Mouse (Mus musculus) C2C12 (cell line): Measurements from ENCODE around the gene Tvp23b. TPM values are rescaled to one million over a fixed set of nuclear protein-coding genes. Genes with fewer than 3 reads are reported as not detected.

ENCODE experiments used
- H3K27me3 ChIP-seq: one replicate; pipeline ENCODE4 v1.6.1; 2011; ENCODE audit not compliant: control insufficient read depth, insufficient read depth, insufficient read length
- H3K36me3 ChIP-seq: one replicate; pipeline ENCODE4 v1.6.1; 2011; ENCODE audit not compliant: control insufficient read depth, insufficient read depth
- H3K4me3 ChIP-seq: one replicate; pipeline ENCODE4 v1.5.1; 2011; ENCODE audit warnings: mild to moderate bottlenecking, control low read depth; ENCODE audit not compliant: poor library complexity, insufficient read depth, severe bottlenecking
- H3K79me2 ChIP-seq: one replicate; pipeline ENCODE4 v1.6.1; 2011; ENCODE audit not compliant: control insufficient read depth, insufficient read depth
- H3K79me3 ChIP-seq: one replicate; pipeline ENCODE4 v1.6.1; 2011; ENCODE audit warnings: low read depth, control low read depth
- H3ac ChIP-seq: one replicate; pipeline ENCODE3; 2011; ENCODE audit warnings: low read depth; ENCODE audit not compliant: control insufficient read depth, insufficient read length
- CEBPB ChIP-seq: IDR thresholded peaks from one replicate; pipeline ENCODE4 v1.6.1; 2011; ENCODE audit warnings: low read depth, mild to moderate bottlenecking, control low read depth, moderate library complexity
- CTCF ChIP-seq: IDR thresholded peaks from one replicate; pipeline ENCODE4 v1.5.1; 2011; ENCODE audit not compliant: control insufficient read depth, insufficient read depth, insufficient read length
- FOSL1 ChIP-seq: IDR thresholded peaks from one replicate; pipeline ENCODE4 v1.8.0; 2011; ENCODE audit warnings: mild to moderate bottlenecking, low read length; ENCODE audit not compliant: poor library complexity, insufficient read depth, severe bottlenecking
- MAX ChIP-seq: IDR thresholded peaks from one replicate; pipeline ENCODE4 v1.6.1; 2011; ENCODE audit warnings: mild to moderate bottlenecking, control low read depth
- MYOD1 ChIP-seq: IDR thresholded peaks from one replicate; pipeline ENCODE4 v1.6.1; 2011; ENCODE audit warnings: low read depth; ENCODE audit not compliant: control insufficient read depth, insufficient read length
- MYOG ChIP-seq: IDR thresholded peaks from one replicate; pipeline ENCODE4 v1.6.1; 2011; ENCODE audit not compliant: control insufficient read depth, insufficient read length; ENCODE audit errors: extremely low read depth
- USF1 ChIP-seq: IDR thresholded peaks from one replicate; pipeline ENCODE4 v1.6.1; 2011; ENCODE audit warnings: low read depth, mild to moderate bottlenecking, control low read depth, moderate library complexity
- polyA plus RNA-seq: library from polyadenylated mRNA; unstranded; fragments of >200 nt; fragmentation: generic; extraction: Trizol; gene quantifications from one replicate; pipeline ENCODE4 v1.2.1, GENCODE M21; 2012; ENCODE audit warnings: missing spikeins

Gene Tvp23b
- polyA plus RNA-seq, 1 experiment: 13.7 TPM

DNA sequence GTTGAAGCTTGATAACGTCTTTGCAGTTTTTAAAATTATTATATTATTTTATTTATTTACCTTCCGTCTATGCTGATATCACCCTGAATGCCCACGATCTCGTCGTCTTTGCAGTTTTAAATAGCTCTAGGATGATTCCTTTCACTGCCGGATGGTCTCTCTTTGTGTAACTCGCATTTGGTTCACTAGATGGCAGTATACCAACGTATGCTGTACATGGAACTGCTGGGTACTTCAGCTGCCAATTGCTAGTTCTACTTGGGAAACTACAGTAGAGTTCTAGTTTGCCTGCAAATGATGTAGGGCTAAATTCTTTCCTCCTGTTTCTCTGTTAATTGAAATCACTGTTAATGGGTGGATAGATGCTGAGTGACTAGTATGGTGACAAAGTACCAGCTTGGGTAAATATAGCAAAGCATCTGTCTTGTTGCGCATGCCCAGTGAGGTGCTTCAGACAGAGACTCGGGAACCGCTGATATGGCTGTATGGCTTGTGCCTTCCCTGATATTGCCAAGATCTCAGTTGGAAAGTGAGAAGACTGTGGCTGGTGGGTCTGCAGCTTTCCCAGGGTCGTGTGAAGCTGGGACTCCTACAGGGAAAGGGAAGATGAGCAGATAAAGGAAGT lies 22.6 kb downstream of the Tvp23b start:
- TF ChIP-seq MYOG (no peak), CTCF (peak; percentile 54)
- Histone ChIP-seq H3ac (no peak overlapping the region), H3K36me3 (no peaks in the 10 kb centered on the region), H3K79me2 (no peaks in the 10 kb centered on the region), H3K4me3 (no peak overlapping the region), H3K79me3 (no peaks in the 10 kb centered on the region), H3K27me3 (no peaks in the 10 kb centered on the region)

GRCm38 (mm10) chr11:62903871-62904495 lies 24.7 kb downstream of the Tvp23b start:
- H3ac ChIP-seq: no peak overlapping the region
- no peaks in the 10 kb centered on the region for H3K27me3 ChIP-seq

GRCm38 (mm10) chr11:62909720-62910306 lies 30.6 kb downstream of the Tvp23b start:
- H3K27me3 ChIP-seq: no peaks in the 10 kb centered on the region
- H3K36me3 ChIP-seq: no peaks in the 10 kb centered on the region
- TF ChIP-seq MYOD1 (no peak), CTCF (no peak), MAX (no peak), CEBPB (no peak), FOSL1 (no peak), USF1 (no peak), MYOG (no peak)

More at GRCm38 (mm10) chr11:62903871-62904495, 24.7 kb downstream of the Tvp23b start:
- Histone ChIP-seq H3K79me2 (no peaks in the 10 kb centered on the region), H3K36me3 (no peaks in the 10 kb centered on the region), H3K79me3 (no peaks in the 10 kb centered on the region), H3K4me3 (no peak overlapping the region)
- no peak for TF ChIP-seq USF1
- no peak for TF ChIP-seq CTCF
- no peak for TF ChIP-seq FOSL1
- no peak for TF ChIP-seq MYOD1
- no peak for TF ChIP-seq MAX
- TF ChIP-seq MYOG: no peak
- TF ChIP-seq CEBPB: no peak

DNA sequence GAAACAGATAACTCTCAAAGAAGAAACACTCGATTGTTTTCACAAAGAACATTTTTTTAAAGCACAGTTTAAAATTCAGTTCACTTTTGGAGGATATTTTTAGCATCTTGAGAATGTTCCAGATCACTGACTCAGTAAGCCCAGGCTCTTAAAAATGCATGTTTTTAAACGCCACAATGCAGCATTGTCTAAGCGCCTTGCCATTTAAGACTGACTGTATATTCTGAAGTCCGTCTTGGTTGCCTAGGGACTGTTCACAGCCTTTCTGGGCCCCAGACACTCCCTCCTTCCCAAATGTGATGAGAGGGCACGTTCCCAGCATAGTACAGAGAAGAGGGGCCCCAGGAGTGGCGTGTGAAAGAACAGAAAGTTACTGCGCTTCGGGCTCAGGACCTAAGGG lies 32.1 kb downstream of the Tvp23b start:
- H3K36me3 ChIP-seq: no peaks in the 10 kb centered on the region
- H3K79me2 ChIP-seq: no peaks in the 10 kb centered on the region
- H3K27me3 ChIP-seq: no peaks in the 10 kb centered on the region
- TF ChIP-seq CEBPB: no peak
- no peak overlapping the region for H3K4me3 ChIP-seq
- H3K79me3 ChIP-seq: no peaks in the 10 kb centered on the region
- H3ac ChIP-seq: no peak overlapping the region

More at GRCm38 (mm10) chr11:62909720-62910306, 30.6 kb downstream of the Tvp23b start:
- Histone ChIP-seq H3ac (no peak overlapping the region), H3K4me3 (no peak overlapping the region), H3K79me2 (no peaks in the 10 kb centered on the region), H3K79me3 (no peaks in the 10 kb centered on the region)

DNA sequence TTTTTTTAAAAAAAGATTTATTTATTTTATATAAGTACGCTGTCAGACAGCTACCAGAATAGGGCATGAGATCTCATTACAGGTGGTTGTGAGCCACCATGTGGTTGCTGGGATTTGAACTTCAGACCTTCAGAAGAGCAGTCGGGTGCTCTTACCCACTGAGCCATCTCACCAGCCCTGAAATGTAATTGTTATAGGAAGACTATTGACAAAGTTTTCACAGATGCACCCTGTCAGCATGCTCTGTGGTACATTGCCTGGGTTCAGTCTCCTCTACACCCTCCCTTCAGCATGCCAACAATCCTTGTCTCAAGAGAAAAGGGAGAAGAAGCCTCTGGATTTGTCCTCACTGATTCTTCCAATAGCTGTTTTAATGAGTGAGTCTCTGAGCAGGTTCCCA lies 33.9 kb downstream of the Tvp23b start:
- Histone ChIP-seq H3ac (no peak overlapping the region), H3K27me3 (no peaks in the 10 kb centered on the region), H3K4me3 (no peak overlapping the region), H3K36me3 (no peaks in the 10 kb centered on the region), H3K79me2 (no peaks in the 10 kb centered on the region), H3K79me3 (no peaks in the 10 kb centered on the region)
- TF ChIP-seq USF1: no peak
- no peak for TF ChIP-seq FOSL1
- no peak for TF ChIP-seq MYOD1
- no peak for TF ChIP-seq CEBPB
- no peak for TF ChIP-seq MYOG
- TF ChIP-seq CTCF: no peak
- no peak for TF ChIP-seq MAX

DNA sequence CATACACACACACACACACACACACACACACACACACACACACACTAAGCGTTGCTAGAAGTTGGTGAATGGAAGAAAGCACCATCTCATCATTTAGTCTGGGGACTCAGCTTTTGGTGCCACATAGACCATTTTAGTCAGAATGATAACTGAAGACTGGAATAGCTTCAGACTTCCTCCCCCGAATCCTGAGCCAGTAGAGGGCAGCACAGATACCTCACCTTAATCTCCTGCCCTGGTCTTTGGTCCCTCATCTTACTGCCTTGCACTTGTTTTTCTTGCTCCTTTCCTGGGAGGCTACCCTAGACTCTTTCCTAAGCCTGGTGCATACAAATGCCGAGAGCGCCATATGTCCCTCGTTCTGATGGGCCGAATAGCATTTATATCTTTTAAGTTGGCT lies 35.3 kb downstream of the Tvp23b start:
- Histone ChIP-seq H3K79me2 (no peaks in the 10 kb centered on the region), H3K4me3 (no peak overlapping the region), H3K36me3 (no peaks in the 10 kb centered on the region), H3K79me3 (no peaks in the 10 kb centered on the region), H3K27me3 (no peaks in the 10 kb centered on the region), H3ac (no peak overlapping the region)
- TF ChIP-seq FOSL1: no peak
- TF ChIP-seq MYOG: no peak
- peak; percentile 23 for TF ChIP-seq CTCF
- no peak for TF ChIP-seq USF1
